Mouse (Mus musculus) frontal cortex, adult (tissue): ENCODE data around the gene Lingo4.
A peak's percentile ranks its signal among the peaks of the same experiment; 100 is the strongest.

Experiments
- ATAC-seq: cut with Nextera tagmentation; 2 replicates; pipeline ENCODE4 v1.9.2; 2017; ENCODE audit warnings: mild to moderate bottlenecking, moderate library complexity, mixed read lengths; ENCODE audit not compliant: low TSS enrichment

The Lingo4 gene

DNA sequence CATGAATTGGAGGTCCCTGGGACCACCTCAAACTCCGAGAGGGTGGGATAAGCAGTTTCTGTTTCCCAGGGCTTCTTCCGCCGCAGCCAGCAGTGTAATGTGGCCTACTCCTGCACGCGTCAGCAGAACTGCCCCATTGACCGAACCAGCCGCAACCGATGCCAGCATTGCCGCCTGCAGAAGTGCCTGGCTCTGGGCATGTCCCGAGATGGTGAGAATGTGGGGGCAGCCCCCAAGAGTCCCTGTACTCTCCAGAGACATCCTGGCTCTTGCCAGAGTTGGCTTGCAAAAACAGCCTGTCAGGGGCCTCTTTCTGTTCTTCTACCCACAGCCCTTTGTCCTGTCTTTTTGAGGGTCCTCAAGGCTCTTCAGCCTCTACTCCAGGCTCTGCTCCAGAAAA, 10.9 kb upstream of the Lingo4 start:
- ATAC-seq, result no peak

DNA sequence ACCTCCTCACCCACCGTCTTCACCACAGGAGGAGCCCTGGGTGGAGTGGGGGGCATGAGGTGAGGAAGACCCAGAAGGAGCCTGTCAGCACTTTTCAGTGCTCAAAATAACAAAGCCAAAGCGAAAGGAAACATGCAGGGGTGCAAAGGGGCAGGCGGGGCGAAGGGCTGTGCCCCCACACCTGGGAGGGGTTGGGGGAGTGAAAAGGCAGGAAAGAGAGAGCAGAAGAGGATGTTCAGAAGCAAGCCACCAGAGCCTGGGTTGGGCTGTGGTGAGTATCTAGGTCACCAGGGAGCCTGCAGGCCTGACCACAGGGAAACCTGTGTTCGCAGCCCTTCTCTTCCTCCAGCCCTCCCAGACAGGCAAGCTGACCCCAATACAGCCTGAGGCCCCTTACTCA, 10.3 kb upstream of the Lingo4 start:
- no peak for ATAC-seq

DNA sequence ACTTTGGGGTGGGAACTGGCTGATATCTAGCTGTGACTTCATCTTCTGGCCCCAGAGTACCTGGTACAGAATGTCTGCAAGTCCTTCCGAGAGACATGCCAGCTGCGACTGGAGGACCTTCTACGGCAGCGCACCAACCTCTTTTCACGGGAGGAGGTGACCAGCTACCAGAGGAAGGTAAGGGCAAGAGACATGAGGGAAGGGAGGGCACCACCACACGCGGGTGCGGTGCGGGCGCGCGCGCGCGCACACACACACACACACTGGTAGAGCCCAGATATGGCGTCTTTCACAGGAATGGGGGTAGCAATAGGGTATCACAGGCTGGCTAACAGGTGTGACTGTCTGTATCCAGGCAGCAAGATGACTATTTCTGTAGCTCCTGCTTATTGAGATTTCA, 8.9 kb upstream of the Lingo4 start:
- ATAC-seq, result no peak

DNA sequence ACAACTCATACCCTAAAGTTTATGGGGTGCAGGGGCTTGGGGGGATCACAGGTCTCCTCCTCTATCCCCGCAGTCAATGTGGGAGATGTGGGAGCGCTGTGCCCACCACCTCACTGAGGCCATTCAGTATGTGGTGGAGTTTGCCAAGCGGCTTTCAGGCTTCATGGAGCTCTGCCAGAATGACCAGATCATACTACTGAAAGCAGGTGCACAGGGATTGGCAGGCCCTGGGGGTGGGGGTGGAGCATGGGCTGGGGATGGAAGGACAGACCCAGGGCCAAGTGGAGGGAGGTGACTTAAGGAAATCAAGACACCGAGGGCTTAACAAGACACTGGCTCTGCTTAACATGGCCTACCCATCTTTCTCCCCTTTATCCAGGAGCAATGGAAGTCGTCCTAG, 7.3 kb upstream of the Lingo4 start:
- ATAC-seq, result no peak

DNA sequence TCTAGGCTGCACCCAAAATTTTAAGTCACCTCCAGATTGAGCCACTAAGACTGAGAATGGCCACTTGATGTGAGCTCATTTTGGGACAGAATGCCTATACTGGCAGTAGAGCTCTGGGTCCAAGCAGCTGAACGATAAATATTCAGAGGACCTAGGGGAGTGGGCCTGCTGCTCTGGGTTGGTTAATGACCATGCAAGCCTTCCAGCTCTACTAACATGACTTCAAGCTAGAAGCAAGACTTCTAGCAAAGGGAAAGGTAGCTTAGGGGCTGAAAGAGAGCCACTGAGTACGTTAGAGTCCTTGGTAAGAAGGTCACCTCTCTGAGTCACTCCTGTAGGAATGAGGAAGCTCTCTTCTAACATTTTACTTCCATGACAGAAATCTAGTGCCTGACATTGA, 6.2 kb upstream of the Lingo4 start:
- no peak for ATAC-seq

DNA sequence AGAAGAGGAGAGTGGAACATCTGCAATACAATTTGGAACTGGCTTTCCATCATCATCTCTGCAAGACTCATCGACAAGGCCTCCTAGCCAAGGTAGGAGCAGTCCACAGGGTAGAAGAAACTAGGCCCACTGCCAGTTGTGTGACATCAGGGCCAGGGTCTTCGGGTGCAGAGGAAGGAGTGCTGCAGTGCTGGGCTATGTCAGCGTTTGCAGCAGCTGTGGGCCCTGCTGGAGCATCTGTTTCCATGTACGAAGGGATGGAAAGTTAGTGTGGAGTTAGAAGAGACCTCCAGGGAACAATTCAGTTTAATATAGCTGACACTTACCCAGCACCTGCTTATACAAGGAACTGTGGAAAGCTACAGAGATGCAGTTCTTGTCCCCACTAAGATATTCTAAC, 5.3 kb upstream of the Lingo4 start:
- no peak for ATAC-seq

DNA sequence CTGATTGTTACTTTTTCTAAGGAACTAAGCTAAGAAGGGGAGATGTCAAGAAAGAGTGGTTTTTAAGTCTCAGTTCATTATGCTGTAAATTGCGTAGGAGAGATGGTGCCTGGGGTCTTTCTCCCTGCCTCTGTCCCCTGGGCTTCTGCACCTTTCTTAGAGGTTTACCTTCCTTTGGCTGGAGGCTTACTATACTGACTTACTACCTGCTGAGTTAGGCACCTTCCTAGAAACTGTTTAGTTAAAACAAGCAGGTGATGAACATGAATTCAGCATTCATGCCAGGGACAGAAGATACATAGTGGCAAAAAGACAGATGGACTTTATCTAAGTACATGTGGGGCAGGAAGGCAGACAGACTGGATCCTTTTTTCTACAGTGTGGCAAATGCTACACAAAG, 2.0 kb upstream of the Lingo4 start:
- no peak for ATAC-seq

DNA sequence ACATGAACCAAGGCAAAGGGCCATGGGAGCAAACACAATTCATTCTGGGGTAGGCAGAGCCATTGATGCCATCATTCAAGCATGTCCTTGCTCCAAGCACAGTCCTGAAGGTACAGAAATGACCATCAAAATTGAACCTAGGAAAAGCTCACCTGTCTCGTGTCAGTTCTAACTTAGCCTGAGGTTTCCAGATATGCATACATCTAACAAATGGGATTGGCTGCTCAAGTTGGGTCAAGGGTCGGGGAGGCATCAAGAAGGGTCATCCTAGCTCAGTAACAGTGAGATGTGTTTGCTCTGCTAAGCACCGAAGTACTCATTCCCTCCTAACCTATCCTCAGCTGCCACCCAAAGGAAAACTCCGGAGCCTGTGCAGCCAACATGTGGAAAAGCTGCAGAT, 1.5 kb upstream of the Lingo4 start:
- ATAC-seq, result no peak

DNA sequence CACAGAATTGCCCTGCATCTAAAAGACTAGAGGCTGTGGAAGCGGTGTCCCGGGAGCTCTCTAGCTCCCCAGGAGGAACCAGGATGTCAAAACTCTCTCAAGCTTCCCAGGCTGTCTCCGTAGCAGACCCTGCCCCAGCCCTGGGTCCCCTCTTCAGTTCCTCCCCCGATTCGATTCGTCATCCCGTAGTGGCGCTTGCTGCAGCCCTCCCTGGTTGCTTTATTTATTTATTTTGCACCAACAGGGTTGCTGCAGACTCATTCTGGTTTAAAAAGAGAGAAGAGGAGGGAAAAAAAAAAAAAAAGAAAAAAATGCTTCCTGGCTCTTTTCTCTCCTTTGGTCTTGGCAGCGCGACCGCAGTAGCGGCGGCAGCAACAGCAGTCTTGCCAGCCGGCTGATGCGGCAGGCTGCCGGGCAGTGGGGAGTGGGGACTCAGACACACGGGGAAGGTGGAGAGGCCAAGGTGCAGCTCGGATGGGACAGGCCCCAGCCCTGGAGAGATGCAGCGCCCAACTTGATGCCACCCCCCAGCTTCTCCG, 695 bp downstream of the Lingo4 start:
- peak; percentile 77 for ATAC-seq

DNA sequence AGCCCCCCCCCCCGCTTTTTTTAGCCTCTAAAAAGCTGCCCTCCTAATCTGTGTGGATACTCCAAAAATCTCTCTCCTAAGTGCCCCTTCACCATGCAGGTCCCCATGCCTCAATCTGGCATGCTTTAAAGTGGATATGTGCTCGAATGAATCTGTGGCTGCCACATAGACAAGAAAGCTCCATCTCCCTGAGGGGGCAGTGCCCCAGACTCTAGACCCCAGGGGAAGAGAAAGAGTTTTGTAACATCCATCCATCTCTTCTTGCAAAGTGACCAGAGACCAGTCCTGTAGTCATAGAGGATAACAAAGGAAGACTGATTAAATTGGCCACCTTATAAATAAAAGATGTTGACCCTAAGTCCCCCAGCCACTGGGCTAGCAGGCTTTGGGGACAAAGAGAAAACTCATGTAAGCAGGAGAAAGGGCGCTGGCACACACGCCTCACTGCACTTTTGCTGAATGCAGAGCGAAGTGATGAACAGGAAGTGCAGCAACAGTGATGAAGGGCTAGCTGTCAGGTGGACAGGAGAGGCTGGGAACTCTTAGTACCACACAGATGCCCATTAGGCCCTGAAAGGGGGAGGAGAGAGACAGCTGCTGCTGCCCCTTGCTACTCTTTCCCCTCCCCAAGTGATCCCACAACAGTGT, 1.5 kb downstream of the Lingo4 start:
- no peak for ATAC-seq

DNA sequence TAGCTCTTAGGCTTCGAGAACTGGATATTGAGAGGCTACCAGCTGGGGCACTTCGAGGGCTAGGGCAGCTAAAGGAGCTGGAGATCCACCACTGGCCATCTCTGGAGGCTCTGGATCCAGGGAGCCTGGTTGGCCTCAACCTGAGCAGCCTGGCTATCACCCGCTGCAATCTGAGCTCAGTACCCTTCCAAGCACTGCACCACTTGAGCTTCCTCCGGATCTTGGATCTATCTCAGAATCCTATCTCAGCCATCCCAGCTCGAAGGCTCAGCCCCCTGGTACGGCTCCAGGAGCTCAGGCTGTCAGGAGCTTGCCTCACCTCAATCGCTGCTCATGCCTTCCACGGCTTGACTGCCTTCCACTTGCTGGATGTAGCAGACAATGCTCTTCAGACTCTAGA, 4.1 kb downstream of the Lingo4 start:
- ATAC-seq, result no peak

DNA sequence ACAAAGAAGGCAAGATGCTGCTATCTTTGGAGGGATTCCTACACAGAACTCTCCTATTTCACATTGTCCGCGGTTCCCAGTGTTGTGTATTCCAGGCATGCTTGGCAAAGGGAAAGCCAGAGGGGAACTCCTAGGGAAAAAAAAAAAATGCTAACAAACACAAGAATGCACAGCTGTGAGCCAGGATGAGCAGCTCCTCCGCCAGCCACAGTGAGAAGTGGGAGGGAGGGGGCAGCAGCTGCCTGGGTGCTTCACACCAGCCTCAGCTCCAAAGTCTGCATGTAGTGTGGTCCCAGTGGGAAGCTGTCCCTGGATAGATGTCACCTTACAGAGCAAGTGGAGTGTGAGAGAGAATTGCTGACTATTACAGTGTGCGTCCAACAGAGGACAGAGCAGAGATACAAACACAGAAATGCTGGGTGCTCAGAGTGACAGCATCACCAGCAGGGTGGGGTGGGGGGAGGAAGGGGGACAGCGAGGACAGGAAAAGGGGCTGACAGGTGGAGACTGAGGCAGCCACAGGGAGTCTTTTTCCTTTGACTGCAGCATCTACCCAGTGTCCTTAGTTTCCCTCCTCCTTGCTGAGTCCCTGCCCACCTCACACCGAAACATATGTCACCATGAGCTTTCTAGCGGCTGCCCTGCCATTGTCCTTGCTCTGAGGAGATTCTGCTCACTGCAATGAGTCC, 6.2 kb downstream of the Lingo4 start:
- ATAC-seq, result peak; percentile 85

DNA sequence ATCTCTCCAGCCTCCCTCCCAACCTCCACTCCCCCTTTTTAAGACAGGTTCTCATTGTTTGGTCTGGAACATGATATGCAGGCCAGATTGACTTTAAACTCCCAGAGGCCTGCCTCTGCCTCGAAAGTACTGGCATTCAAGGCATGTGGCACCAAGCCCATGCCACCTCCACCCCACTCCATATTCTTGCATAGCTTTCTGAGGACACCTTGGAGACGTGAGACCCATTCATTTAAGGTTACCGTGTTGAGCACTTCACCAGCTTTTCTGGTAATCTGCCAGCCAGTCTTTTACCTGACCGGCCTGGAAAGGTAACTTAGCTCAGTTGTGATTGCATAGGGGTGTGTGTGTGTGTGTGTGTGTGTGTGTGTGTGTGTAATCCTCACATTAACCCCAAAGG, 7.2 kb downstream of the Lingo4 start:
- no peak for ATAC-seq

DNA sequence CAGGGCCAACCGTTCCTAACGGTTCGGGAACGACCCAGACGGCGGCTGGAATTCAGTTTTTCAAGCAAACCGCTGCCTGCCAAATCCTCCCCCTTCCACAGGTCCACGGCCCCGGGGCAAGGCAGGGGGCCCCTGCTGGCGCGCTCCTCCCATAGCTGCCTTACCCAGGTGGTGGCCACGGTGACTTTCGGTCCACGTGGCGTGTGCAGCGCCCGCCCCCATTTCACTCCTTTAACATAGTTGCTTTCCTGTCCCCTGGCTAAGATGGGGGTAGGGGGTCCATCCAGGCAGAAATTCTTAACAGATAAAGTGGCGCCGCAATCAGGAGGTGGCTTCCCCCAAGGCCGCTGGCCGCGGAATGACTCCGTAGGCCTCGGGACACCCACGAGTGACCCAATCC, 14.2 kb downstream of the Lingo4 start:
- ATAC-seq, result peak; percentile 45

DNA sequence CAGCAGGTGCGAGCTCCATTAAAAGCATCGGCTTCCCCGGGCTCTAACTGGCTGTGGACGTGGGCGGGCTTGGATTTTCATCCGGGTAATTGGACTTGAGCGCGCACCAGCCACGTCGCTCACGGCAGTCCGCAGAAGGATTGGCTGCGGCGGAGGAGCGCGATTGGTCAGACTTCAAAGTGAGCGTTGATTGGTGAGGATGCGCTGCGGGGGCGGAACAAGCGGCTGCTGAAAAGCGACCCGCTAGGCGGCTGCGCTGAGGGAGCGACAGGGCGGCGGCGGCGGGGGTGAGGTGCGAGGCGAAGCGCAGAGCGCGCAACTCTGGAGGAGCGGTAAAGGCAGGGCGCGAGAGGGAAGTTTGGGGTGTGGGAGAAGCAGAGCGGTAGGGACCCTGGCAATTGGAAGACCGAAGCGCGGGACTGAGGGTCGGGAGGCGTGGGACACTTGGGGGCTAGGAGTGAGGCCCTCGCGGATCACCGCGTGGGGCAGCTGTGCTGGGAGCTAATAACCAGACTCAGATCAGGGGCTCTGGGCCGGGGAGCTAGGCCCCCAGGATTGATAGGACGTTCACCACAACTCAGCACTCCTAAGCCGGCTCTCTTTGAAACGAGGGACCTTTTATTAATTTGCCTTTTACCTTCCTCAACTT, 14.8 kb downstream of the Lingo4 start, which contains the start of gene Tdrkh:
TSS of gene Tdrkh (plus strand) at position 243 of the 649 bp plus-strand sequence.
- peak; percentile 99 for ATAC-seq

DNA sequence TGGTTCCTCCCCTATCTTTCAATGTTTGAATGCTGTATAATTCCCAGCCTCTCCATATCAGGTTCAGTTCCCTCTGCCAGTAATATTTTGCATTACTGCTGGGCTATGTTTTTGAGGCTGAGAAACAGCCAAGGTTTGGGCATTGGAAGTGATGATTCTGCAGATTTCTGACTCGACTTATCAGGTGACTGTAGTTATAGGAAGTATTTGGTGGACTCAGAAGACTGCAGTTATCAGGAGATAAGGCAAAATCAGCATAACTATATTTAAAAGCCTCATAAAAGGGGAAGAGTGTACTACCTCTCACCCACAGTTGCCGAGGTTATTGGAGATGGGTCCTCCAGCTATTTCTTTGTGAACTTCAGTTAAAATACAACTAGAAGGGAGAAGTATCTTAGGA, 32.7 kb downstream of the Lingo4 start:
- ATAC-seq, result no peak

DNA sequence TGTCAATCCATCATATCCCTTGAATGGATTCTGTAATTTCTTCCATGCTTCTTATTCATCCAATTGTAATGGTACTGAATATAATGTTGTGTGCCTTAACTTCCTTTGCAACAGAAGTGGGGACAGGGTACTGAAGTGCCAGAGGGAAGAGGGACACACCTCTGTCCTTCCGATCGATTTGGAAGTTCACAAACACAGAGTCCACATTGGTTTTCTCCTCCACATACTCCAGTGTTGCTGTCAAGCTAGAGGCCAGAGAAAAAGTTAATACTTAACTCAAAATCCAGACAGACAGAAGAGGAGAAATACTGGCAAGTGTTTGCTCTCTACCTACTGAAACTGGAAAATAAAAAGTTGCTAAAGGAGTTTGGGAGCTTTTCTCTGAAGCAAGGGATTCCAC, 36.0 kb downstream of the Lingo4 start:
- ATAC-seq, result no peak

DNA sequence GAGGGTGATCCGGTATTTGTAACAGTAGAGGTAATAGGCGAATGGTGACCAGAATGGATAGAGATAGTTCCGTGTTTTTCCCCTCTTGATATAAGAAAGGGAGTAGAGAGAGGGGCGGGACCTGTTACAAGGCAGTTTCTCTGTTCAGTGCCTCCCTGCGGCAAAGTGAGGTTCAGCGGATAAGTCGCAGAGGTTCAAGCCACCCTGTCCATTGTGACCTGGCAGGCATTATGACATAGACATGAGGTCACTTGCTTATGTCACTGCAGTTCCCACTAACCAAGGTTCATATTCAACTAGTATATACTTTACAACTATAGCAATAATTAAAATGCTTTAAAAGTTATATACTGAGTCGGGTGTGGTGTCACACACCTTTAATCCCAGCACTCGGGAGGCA, 38.1 kb downstream of the Lingo4 start:
- ATAC-seq, result no peak

DNA sequence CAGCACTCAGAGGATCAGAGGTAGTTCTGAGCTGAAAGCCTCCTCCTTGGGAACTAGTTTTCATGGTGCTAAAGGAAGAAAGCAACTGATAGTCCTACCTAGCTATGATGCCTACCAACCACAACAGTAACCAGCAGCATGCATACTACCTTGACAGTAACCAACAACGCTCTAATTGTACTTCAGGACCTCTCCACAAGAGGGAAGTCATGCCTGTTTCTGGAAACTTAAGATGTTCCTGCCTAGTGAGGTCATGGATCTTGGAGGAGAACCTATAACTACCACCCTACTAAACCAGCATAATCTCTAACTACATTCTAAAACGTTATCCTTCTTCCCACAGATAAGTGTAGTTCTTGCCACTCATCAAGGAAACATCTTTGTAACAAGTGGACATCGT, 42.9 kb downstream of the Lingo4 start:
- ATAC-seq, result peak; percentile 56; the same call in 1 of the 2 replicates

DNA sequence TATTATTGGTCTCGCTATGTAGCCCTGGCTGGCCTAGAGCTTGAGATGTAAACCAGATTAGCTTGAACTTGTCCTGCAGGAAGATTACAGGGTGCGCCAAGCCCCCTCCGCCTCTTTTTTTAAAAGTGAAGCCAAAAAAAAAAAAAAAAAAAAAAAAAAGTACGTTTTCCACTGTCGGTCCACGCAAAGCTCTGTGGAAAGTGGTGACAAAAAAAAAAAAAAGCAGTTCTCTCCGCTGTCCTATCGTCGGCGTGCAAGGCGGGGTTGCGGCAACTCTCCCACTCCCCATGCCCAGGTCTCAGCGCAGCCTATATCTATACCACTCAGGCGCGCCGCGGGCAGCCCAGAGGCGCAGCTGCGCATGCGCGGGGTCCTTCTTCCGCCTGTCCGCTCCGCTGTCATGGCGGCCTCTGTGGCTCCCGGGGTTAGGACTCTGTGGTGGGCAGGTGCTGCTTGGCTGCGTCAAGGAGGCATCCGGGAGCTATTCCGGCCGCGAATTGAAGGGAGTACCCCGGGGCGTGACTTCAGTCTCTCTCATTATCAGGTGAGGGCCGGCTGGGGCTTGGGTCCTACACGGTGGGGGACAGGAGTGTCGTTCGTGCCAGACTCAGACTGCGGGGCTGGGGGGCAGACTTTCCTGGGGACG, 44.8 kb downstream of the Lingo4 start, which contains the start of gene Mrpl9:
TSS of gene Mrpl9 (plus strand) at position 368 of the 646 bp plus-strand sequence.
- peak; percentile 96 for ATAC-seq

DNA sequence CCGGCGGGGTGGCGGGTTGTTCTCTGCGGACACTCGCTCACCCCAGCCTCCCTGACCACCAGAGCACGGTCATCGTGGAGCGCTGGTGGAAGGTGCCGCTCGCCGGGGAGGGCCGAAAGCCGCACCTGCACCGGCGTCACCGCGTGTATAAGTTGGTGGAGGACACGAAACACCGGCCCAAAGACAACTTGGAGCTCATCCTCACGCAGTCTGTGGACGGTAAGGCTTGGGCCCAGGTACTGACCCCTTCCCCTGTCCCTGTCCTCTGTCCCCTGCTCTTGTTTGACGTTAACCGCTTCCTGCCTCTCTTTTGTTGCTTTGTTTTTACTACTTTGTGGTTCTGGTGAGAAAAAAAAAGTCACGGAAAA, 45.3 kb downstream of the Lingo4 start, which contains the start of gene Oaz3:
TSS of gene Oaz3 (minus strand) at position 319 of the 368 bp plus-strand sequence.
- ATAC-seq, result peak; percentile 39

DNA sequence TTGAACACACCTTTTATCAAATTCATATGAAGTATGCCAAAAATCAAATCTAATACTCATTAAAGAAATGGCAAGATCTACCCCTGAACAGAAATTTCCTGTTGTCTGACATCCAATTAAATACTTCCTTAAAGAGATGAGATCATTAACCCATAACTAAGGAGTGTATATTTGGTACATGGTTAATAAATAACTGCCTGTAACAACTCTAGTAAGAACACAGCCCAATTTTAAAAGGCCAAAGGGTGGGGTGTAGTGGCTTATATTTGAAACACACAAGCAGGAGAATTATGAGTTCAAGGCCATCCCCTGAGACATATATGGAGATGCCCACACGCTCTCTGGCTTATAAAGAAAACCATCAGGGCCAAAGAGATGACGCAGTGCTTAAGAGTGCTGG, 51.1 kb downstream of the Lingo4 start:
- ATAC-seq, result no peak
